Mouse (Mus musculus) forebrain, embryonic 15.5 days (tissue): ENCODE results near the gene Sult1c2. TPM values are rescaled to one million over a fixed set of nuclear protein-coding genes. Genes with fewer than 3 reads are reported as not detected.
"Not testable (repeated sequence)": the region's sequence is repeated elsewhere in the genome, so short reads cannot be mapped to it uniquely, and the experiment has no call there.

Experiments used
- ATAC-seq: fragments of 200-750 bp; cut with Nextera tagmentation; replicated peaks from 2 replicates; pipeline ENCODE4 v1.8.0; 2017; ENCODE audit warnings: mild to moderate bottlenecking, moderate TSS enrichment, moderate library complexity
- H3K27ac ChIP-seq: fragments of 300-500 bp; sonication (generic); replicated peaks from 2 replicates; pipeline ENCODE4 v1.5.1; 2015; ENCODE audit warnings: mild to moderate bottlenecking, inconsistent platforms
- H3K27me3 ChIP-seq: fragments of 300-500 bp; sonication (generic); 2 replicates; pipeline ENCODE4 v1.6.1; 2015; ENCODE audit warnings: inconsistent platforms
- H3K36me3 ChIP-seq: fragments of 300-500 bp; sonication (generic); 2 replicates; pipeline ENCODE4 v1.6.1; 2015; ENCODE audit warnings: mild to moderate bottlenecking, inconsistent platforms
- H3K4me1 ChIP-seq: fragments of 300-500 bp; sonication (generic); 2 replicates; pipeline ENCODE4 v1.6.1; 2015; ENCODE audit warnings: inconsistent platforms
- H3K4me2 ChIP-seq: fragments of 300-500 bp; sonication (generic); replicated peaks from 2 replicates; pipeline ENCODE4 v1.6.1; 2015; ENCODE audit warnings: mild to moderate bottlenecking, inconsistent platforms
- H3K4me3 ChIP-seq: fragments of 300-500 bp; sonication (generic); 2 replicates; pipeline ENCODE4 v1.5.1; 2015; ENCODE audit warnings: mild to moderate bottlenecking, inconsistent platforms
- H3K9ac ChIP-seq: fragments of 300-500 bp; sonication (generic); replicated peaks from 2 replicates; pipeline ENCODE4 v1.6.1; 2015; ENCODE audit warnings: mild to moderate bottlenecking, inconsistent platforms
- H3K9me3 ChIP-seq: fragments of 300-500 bp; sonication (generic); 2 replicates; pipeline ENCODE4 v1.6.1; 2016; ENCODE audit warnings: inconsistent platforms
- WGBS: fragments of 180-500 bp; shearing (Covaris S2); methylation state at CpG from one replicate; pipeline ENCODE4 v1.1.7; 2015; ENCODE audit warnings: mixed read lengths; 5-methylcytosine and 5-hydroxymethylcytosine counted together
- polyA plus RNA-seq: library from polyadenylated mRNA; unstranded; fragments of >200 nt; fragmentation: Nextera tagmentation; extraction: Ambion mirVana; gene quantifications from 2 replicates; pipeline ENCODE4 v1.2.1, GENCODE M21; 2015

Gene Sult1c2
- not detected in 2 replicates for polyA plus RNA-seq

DNA sequence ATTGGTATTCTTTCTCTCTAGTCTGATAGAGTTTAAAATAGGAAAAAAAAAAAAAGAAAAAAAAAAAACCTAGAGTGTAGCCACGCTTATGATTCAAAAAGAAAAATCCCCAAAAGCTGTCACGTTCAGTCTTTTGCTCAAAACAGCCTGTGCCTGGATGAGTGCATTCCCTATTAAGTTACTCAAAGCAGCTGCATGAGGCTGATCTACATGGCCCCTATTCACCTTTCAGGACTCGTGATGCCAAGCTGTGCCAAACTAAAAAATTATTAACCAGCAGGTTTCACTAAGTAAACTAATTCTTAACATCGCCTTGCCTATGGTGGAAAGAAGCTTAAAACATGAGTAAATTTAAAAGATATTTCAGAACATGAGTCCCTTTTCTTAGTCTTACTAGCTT lies at the start of gene Sult1c2:
Sult1c2 (minus strand) TSS at position 134 of the 400 bp plus-strand sequence.
- 86% methylated on average over 4 of the region's 4 CpGs for WGBS
- H3K36me3 ChIP-seq, result no peaks in the 10 kb centered on the region
- ATAC-seq, result no peak
- no peaks in the 10 kb centered on the region for H3K4me1 ChIP-seq
- H3K4me2 ChIP-seq, result no peak within 1 kb of the TSS
- H3K9me3 ChIP-seq, result no peaks in the 10 kb centered on the region
- H3K27me3 ChIP-seq, result no peaks in the 10 kb centered on the region
- H3K27ac ChIP-seq, result no peak within 1 kb of the TSS
- no peak within 1 kb of the TSS for H3K9ac ChIP-seq
- no peak within 1 kb of the TSS for H3K4me3 ChIP-seq

GRCm38 (mm10) chr17:53879006-53879675 lies 33.0 kb upstream of the Sult1c2 start:
- not testable (repeated sequence) for ATAC-seq, H3K4me3 ChIP-seq
- 85% methylated on average over 7 of the region's 7 CpGs for WGBS

GRCm38 (mm10) chr17:53874433-53874832 lies 28.3 kb upstream of the Sult1c2 start:
- no peak overlapping the region for H3K4me3 ChIP-seq
- H3K4me1 ChIP-seq, result no peaks in the 10 kb centered on the region
- 93% methylated on average over 2 of the region's 2 CpGs for WGBS
- no peaks in the 10 kb centered on the region for H3K36me3 ChIP-seq
- H3K27ac ChIP-seq, result no peak overlapping the region
- no peak for ATAC-seq
- H3K9me3 ChIP-seq, result no peaks in the 10 kb centered on the region
- H3K4me2 ChIP-seq, result no peak overlapping the region
- H3K9ac ChIP-seq, result no peak overlapping the region
- H3K27me3 ChIP-seq, result no peaks in the 10 kb centered on the region

More at GRCm38 (mm10) chr17:53879006-53879675, 33.0 kb upstream of the Sult1c2 start:
- H3K27me3 ChIP-seq, H3K36me3 ChIP-seq, H3K27ac ChIP-seq, H3K4me2 ChIP-seq, H3K9me3 ChIP-seq, H3K9ac ChIP-seq, H3K4me1 ChIP-seq: not testable (repeated sequence)

DNA sequence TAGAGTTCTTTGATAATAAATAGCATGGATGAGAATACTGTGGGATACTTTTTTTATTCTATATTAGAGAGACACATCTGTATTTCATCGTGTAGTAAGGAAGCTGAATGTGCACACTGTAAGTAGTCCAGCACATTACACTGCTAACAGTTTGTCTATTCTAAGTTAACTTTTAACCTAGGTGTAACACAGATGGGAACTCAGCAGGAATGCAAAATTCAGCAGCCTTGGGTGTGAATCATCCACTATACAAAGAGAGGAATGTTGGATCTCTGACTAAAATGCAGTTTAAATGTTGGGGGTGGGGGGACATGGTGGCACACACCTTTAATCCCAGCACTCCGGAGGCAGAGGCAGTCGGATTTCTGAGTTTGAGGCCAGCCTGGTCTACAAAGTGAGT lies 26.1 kb upstream of the Sult1c2 start:
- H3K4me3 ChIP-seq, result no peak overlapping the region
- no peak for ATAC-seq
- H3K4me1 ChIP-seq, result no peaks in the 10 kb centered on the region
- no peaks in the 10 kb centered on the region for H3K27me3 ChIP-seq
- H3K4me2 ChIP-seq, result no peak overlapping the region
- H3K9ac ChIP-seq, result no peak overlapping the region
- H3K36me3 ChIP-seq, result no peaks in the 10 kb centered on the region
- 87% methylated on average over 3 of the region's 3 CpGs for WGBS
- no peaks in the 10 kb centered on the region for H3K9me3 ChIP-seq
- H3K27ac ChIP-seq, result no peak overlapping the region

- H3K9me3 ChIP-seq, result no peaks in the 10 kb centered on the region
- H3K9ac ChIP-seq, result no peak overlapping the region
- H3K36me3 ChIP-seq, result no peaks in the 10 kb centered on the region
- H3K4me3 ChIP-seq, result no peak overlapping the region
- H3K27me3 ChIP-seq, result no peaks in the 10 kb centered on the region
- H3K27ac ChIP-seq, result no peak overlapping the region
- H3K4me2 ChIP-seq, result no peak overlapping the region
- no peak for ATAC-seq
- H3K4me1 ChIP-seq, result no peaks in the 10 kb centered on the region
These were observed 23.8 kb upstream of the Sult1c2 start for GRCm38 (mm10) chr17:53869931-53870330.

GRCm38 (mm10) chr17:53865260-53865955 lies 19.3 kb upstream of the Sult1c2 start:
- no peaks in the 10 kb centered on the region for H3K9me3 ChIP-seq
- no peak for ATAC-seq
- WGBS, result 87% methylated on average over 6 of the region's 6 CpGs
- no peaks in the 10 kb centered on the region for H3K4me1 ChIP-seq
- H3K36me3 ChIP-seq, result no peaks in the 10 kb centered on the region
- H3K4me3 ChIP-seq, result no peak overlapping the region
- H3K27me3 ChIP-seq, result no peaks in the 10 kb centered on the region
- no peak overlapping the region for H3K4me2 ChIP-seq
- no peak overlapping the region for H3K9ac ChIP-seq
- H3K27ac ChIP-seq, result no peak overlapping the region

DNA sequence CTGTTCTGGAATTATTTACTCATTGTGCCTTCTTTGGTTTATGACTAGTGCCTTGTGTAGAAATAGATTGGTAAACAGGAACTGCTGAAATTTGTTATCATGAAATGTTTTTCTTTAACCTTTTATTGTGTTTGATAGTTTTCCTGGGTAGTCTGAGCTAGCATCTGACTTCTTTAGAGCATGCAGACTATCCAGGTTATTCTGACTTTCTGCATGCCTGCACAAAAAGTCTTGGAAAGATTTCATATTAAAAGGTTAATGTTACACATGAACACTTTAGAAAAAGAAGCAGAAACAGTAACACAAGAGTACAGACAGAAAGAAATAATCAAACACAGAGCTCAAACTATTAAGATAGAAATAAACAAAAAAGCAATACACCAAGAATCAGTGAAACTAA lies 14.4 kb upstream of the Sult1c2 start:
- Histone ChIP-seq H3K9ac (no peak overlapping the region), H3K4me3 (no peak overlapping the region), H3K36me3 (no peaks in the 10 kb centered on the region), H3K27ac (no peak overlapping the region), H3K9me3 (no peaks in the 10 kb centered on the region), H3K4me1 (no peaks in the 10 kb centered on the region), H3K4me2 (no peak overlapping the region), H3K27me3 (no peaks in the 10 kb centered on the region)
- no peak for ATAC-seq

DNA sequence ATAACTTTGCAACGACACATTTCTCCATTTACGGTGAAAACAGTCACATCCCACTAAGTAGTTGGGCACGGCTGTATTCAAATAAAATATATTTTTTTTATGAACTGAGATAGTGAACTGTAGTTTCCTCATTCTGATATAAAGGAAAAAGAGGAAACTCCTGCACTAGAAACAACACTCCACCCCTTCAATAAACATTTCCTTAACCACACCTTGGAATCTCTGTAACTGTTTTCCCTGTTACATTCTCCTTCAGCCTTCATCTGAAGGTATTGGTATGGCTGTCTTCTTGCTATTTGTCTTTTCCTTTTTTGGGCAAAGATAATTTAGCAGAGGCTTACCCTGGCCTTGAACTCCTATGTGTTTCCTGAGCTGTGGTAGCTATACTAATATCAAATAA lies 8.9 kb upstream of the Sult1c2 start:
- ATAC-seq, result no peak
- no peak overlapping the region for H3K9ac ChIP-seq
- no peak overlapping the region for H3K27ac ChIP-seq
- 92% methylated on average over 3 of the region's 3 CpGs for WGBS
- H3K9me3 ChIP-seq, result no peaks in the 10 kb centered on the region
- H3K36me3 ChIP-seq, result no peaks in the 10 kb centered on the region
- H3K27me3 ChIP-seq, result no peaks in the 10 kb centered on the region
- no peak overlapping the region for H3K4me3 ChIP-seq
- H3K4me1 ChIP-seq, result no peaks in the 10 kb centered on the region
- H3K4me2 ChIP-seq, result no peak overlapping the region

DNA sequence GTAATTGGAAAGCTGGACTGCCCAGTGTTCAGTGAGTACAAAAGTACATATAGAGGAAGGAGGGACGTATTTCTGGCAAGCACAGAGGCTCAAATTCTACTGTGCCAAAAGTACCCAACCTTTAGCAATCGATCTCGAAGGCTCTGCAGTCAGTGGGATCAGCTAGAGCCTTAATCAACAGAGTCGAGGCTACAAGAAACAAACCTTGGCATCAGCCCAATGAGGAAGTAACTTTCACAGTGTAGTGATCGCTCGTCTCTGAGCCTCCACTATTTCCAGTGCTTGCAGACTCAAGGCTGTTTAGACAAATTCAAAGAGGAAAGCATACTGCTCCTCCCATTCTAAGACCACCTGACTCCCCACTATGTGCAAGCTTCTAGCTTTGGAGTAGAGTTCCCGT lies 343 bp downstream of the Sult1c2 start:
- Histone ChIP-seq H3K4me1 (no peaks in the 10 kb centered on the region), H3K27ac (no peak overlapping the region), H3K36me3 (no peaks in the 10 kb centered on the region), H3K27me3 (no peaks in the 10 kb centered on the region), H3K4me3 (no peak overlapping the region), H3K4me2 (no peak overlapping the region), H3K9me3 (no peaks in the 10 kb centered on the region), H3K9ac (no peak overlapping the region)
- ATAC-seq, result no peak
- 75% methylated on average over 7 of the region's 7 CpGs for WGBS

DNA sequence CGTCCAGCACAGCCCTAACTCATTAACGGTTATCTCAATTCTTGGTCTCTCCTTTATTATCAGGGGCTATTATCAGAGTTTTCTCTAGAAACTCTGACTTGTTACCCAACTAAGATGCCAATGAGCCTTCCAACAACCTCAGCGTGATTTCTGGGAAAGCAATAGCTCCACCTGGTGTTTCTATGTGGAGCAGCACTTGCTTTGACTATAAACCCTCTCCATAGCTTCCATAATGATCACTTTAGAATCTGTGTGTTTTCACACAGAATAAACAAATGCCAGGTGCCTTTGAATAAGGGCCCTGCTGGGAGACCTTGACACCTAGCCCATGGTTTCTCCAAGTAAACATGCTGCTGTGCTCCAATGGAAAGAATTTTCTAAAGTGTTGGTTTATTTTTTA lies 12.8 kb downstream of the Sult1c2 start:
- no peak overlapping the region for H3K4me3 ChIP-seq
- H3K27me3 ChIP-seq, result no peaks in the 10 kb centered on the region
- ATAC-seq, result 0 out of 2 replicates have a peak, but pooled peaks have one; percentile 19
- H3K9me3 ChIP-seq, result no peaks in the 10 kb centered on the region
- no peaks in the 10 kb centered on the region for H3K4me1 ChIP-seq
- H3K27ac ChIP-seq, result no peak overlapping the region
- no peak overlapping the region for H3K4me2 ChIP-seq
- WGBS, result 52% methylated on average over 3 of the region's 3 CpGs
- no peaks in the 10 kb centered on the region for H3K36me3 ChIP-seq
- no peak overlapping the region for H3K9ac ChIP-seq

DNA sequence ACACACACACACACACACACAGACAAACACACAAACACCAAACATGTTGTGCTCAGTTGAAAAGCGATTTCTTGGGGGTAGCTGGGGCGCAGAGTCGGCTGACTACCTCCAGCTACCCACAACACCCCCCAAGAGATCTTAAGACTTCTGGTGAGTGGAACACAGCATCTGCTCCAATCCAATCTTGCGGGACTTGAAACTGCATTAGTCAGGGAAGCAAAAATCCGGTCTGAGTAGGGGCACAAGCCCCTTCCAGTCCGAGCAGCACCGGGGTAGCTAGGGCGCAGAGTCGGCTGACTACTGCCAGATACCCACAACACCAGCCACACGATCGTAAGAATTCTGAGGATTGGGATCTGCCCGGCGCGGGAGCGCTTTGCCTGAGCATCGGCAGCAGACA lies 42.2 kb downstream of the Sult1c2 start:
- not testable (repeated sequence) for ATAC-seq, H3K4me1 ChIP-seq, H3K9ac ChIP-seq, H3K9me3 ChIP-seq, H3K27ac ChIP-seq, H3K4me3 ChIP-seq, H3K27me3 ChIP-seq, H3K4me2 ChIP-seq, H3K36me3 ChIP-seq
- WGBS, result 88% methylated on average over 16 of the region's 16 CpGs

DNA sequence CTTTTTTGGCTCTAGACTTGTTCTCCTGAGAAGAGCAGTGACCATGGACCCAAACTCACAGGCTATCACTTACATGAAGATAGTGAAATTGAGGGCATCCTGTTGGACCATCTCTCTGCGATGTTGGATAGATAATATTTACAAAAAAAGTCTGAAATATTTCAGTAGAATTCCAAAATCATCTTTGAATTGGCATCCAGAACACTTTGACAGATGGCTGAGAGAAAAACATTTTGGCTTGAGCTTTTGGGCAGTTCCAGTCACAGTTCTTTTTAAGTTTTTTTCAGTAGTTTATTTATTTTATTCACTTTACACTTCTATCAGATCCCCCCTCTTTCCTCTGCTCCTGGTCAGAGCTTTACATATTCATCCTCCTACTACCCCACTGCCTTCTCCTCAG lies 62.8 kb downstream of the Sult1c2 start:
- H3K4me2 ChIP-seq, result no peak overlapping the region
- ATAC-seq, result no peak
- WGBS, result 75% methylated on average over 1 of the region's 1 CpGs
- H3K4me3 ChIP-seq, result no peak overlapping the region
- H3K4me1 ChIP-seq, result no peaks in the 10 kb centered on the region
- H3K27me3 ChIP-seq, result no peaks in the 10 kb centered on the region
- no peaks in the 10 kb centered on the region for H3K9me3 ChIP-seq
- H3K27ac ChIP-seq, result no peak overlapping the region
- no peaks in the 10 kb centered on the region for H3K36me3 ChIP-seq
- no peak overlapping the region for H3K9ac ChIP-seq
